Mouse (Mus musculus) liver, embryonic 13.5 days (tissue): ENCODE measurements around the gene Baiap2. TPM values are rescaled to one million over a fixed set of nuclear protein-coding genes. Genes with fewer than 3 reads are reported as not detected.

Experiments
- ATAC-seq: fragments of 200-750 bp; cut with Nextera tagmentation; 2 replicates; pipeline ENCODE4 v1.8.0; 2017; ENCODE audit warnings: low read depth, mild to moderate bottlenecking, moderate number of reproducible peaks, moderate library complexity
- DNase-seq: peaks from one replicate; pipeline ENCODE4 v3.0.0; 2022
- H3K27ac ChIP-seq: fragments of 300-500 bp; sonication (generic); 2 replicates; pipeline ENCODE4 v1.5.1; 2015; ENCODE audit warnings: moderate library complexity, mild to moderate bottlenecking, inconsistent platforms
- H3K27me3 ChIP-seq: fragments of 300-500 bp; sonication (generic); 2 replicates; pipeline ENCODE4 v1.6.1; 2015; ENCODE audit warnings: mild to moderate bottlenecking, inconsistent platforms
- H3K36me3 ChIP-seq: fragments of 300-500 bp; sonication (generic); 2 replicates; pipeline ENCODE4 v1.6.1; 2015; ENCODE audit warnings: mild to moderate bottlenecking, inconsistent platforms
- H3K4me1 ChIP-seq: fragments of 300-500 bp; sonication (generic); replicated peaks from 2 replicates; pipeline ENCODE4 v1.6.1; 2015; ENCODE audit warnings: inconsistent platforms
- H3K4me2 ChIP-seq: fragments of 300-500 bp; sonication (generic); 2 replicates; pipeline ENCODE4 v1.6.1; 2015; ENCODE audit warnings: inconsistent platforms, mild to moderate bottlenecking, moderate library complexity
- H3K4me3 ChIP-seq: fragments of 300-500 bp; sonication (generic); replicated peaks from 2 replicates; pipeline ENCODE4 v1.5.1; 2015; ENCODE audit warnings: mild to moderate bottlenecking, inconsistent platforms
- H3K9ac ChIP-seq: fragments of 300-500 bp; sonication (generic); 2 replicates; pipeline ENCODE4 v1.6.1; 2015; ENCODE audit warnings: mild to moderate bottlenecking, inconsistent platforms
- H3K9me3 ChIP-seq: fragments of 300-500 bp; sonication (generic); replicated peaks from 2 replicates; pipeline ENCODE4 v1.6.1; 2016; ENCODE audit warnings: inconsistent platforms
- WGBS: fragments of 180-500 bp; shearing (Covaris S2); methylation state at CpG from one replicate; pipeline ENCODE4 v1.1.7; 2015; ENCODE audit not compliant: insufficient replicate concordance; 5-methylcytosine and 5-hydroxymethylcytosine counted together
- polyA plus RNA-seq: library from polyadenylated mRNA; unstranded; fragments of >200 nt; fragmentation: Nextera tagmentation; extraction: Ambion mirVana; gene quantifications from 2 replicates; pipeline ENCODE4 v1.2.1, GENCODE M21; 2015

Gene Baiap2
- polyA plus RNA-seq, 1 experiment from 2014 or later, result 5.1 TPM

DNA sequence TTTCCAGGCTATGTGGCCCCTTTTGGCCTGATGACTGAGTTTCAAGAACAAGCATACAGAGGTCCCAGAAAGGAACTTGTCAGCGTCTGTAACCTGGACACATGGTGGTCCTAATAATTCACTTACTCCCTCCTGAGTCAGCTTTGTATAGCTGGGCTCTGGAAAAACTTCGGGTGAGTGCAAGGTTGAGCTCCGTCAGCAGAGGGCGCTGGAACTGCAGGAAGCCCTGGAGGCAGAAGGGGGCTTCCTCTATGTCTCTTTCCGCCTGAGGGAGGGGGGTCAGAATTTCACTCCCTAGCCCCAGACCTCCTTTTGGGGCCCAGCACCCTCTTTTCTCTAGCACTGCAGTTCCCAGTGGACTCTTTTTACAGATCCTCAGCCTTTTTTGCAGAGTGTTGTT, 33.1 kb upstream of the Baiap2 start:
- no peak overlapping the region for H3K4me3 ChIP-seq
- peaks cover 4% of the 10 kb centered on the region; the same call in 1 of the 2 replicates for H3K27me3 ChIP-seq
- DNase-seq, result peak; percentile 41
- no peak overlapping the region for H3K9ac ChIP-seq
- no peak for ATAC-seq
- H3K4me2 ChIP-seq, result peak overlapping the region; percentile 21; the same call in 1 of the 2 replicates
- H3K9me3 ChIP-seq, result no peaks in the 10 kb centered on the region
- no peak overlapping the region for H3K27ac ChIP-seq
- H3K36me3 ChIP-seq, result no peaks in the 10 kb centered on the region
- H3K4me1 ChIP-seq, result peaks cover 27% of the 10 kb centered on the region
- under 1% methylated on average over 5 of the region's 5 CpGs for WGBS

GRCm38 (mm10) chr11:119912845-119913244, 29.7 kb upstream of the Baiap2 start:
- H3K9ac ChIP-seq, result peak overlapping the region; percentile 88
- whole genome bisulfite sequencing, result 30% methylated on average over 7 of the region's 7 CpGs
- H3K4me1 ChIP-seq, result peaks cover 49% of the 10 kb centered on the region
- ATAC-seq, result no peak
- H3K4me2 ChIP-seq, result peak overlapping the region; percentile 93
- no peak for DNase-seq
- no peaks in the 10 kb centered on the region for H3K27me3 ChIP-seq
- H3K9me3 ChIP-seq, result no peaks in the 10 kb centered on the region
- 0 out of 2 replicates have a peak overlapping the region, but pooled peaks have one; percentile 67 for H3K27ac ChIP-seq
- peaks cover 23% of the 10 kb centered on the region for H3K36me3 ChIP-seq
- peak overlapping the region; percentile 87 for H3K4me3 ChIP-seq

DNA sequence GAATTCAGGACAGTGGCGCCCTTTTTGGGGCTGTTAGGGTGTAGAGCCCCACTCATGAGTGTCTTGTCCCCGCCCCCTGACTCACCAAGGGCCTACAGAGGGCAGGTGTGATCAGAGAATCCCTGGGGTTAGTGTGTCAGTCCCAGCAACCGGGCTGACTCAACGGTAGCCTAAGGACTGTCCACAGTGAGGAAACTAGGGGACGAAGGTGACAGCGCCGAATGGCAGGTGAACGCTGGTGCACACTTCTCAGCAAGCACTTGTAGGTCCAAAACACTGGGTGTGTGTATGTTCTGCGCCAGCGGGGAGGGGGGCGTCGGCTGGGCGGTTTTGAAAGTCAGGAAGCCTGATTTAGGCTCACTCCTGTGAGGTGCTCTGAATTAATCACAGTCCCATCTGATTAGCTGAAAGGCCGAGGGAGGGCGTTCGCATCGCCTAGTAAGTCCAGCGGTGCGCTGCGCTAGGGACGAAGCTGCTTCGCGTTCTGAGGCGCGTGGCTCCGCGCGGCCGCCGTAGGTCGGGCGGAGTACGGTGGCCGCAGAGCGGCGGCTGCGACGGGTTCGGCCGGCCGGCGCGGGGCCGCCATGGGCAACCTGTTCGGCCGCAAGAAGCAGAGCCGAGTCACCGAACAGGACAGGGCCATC, 29.1 kb upstream of the Baiap2 start, which contains the start of gene Chmp6:
Gene Chmp6, plus strand, starts transcription at position 151 of the 644 bp plus-strand sequence.
- Histone ChIP-seq H3K27ac (peak within 1 kb of the TSS; percentile 67), H3K27me3 (no peaks in the 10 kb centered on the region), H3K4me3 (peak within 1 kb of the TSS; percentile 87), H3K9ac (peak within 1 kb of the TSS; percentile 88), H3K9me3 (no peaks in the 10 kb centered on the region), H3K4me1 (peaks cover 49% of the 10 kb centered on the region), H3K4me2 (peak within 1 kb of the TSS; percentile 93), H3K36me3 (peaks cover 29% of the 10 kb centered on the region)
- DNase-seq, result peak; percentile 72
- 1% methylated on average over 48 of the region's 48 CpGs for WGBS
- peak; percentile 69 for ATAC-seq

DNA sequence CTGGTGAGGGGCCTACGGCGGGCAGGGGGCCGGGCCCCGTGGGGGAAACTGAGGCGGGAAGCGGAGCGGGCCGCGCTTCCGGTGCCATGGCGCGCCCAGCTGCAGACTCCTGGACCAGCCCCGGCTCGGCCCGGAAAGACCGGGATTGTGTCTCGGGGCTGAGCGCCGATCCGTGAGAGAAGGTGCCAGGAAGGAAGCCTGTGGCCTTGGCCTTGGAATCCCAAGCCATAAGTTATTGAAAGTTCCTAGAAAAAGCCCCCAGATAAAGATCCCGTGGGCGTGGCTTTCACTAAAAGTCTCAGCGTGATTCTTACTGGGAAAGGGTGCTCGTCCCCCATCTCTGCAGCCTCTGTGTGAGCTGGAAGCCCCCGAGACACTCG, 28.6 kb upstream of the Baiap2 start:
- no peak for DNase-seq
- peak overlapping the region; percentile 87 for H3K4me3 ChIP-seq
- no peaks in the 10 kb centered on the region for H3K9me3 ChIP-seq
- ATAC-seq, result peak; percentile 47
- H3K4me2 ChIP-seq, result peak overlapping the region; percentile 93
- peak overlapping the region; percentile 67 for H3K27ac ChIP-seq
- H3K27me3 ChIP-seq, result no peaks in the 10 kb centered on the region
- peak overlapping the region; percentile 88 for H3K9ac ChIP-seq
- under 1% methylated on average over 26 of the region's 26 CpGs for WGBS
- H3K4me1 ChIP-seq, result peaks cover 48% of the 10 kb centered on the region
- H3K36me3 ChIP-seq, result peaks cover 34% of the 10 kb centered on the region

- H3K4me2 ChIP-seq, result peak overlapping the region; percentile 93
- DNase-seq, result no peak
- no peaks in the 10 kb centered on the region for H3K9me3 ChIP-seq
- WGBS, result 20% methylated on average over 4 of the region's 4 CpGs
- H3K36me3 ChIP-seq, result peaks cover 38% of the 10 kb centered on the region
- ATAC-seq, result no peak
- peak overlapping the region; percentile 88 for H3K9ac ChIP-seq
- no peaks in the 10 kb centered on the region for H3K27me3 ChIP-seq
- peak overlapping the region; percentile 87 for H3K4me3 ChIP-seq
- H3K27ac ChIP-seq, result peak overlapping the region; percentile 67
- peaks cover 44% of the 10 kb centered on the region for H3K4me1 ChIP-seq
Measured at GRCm38 (mm10) chr11:119914381-119914780, 28.2 kb upstream of the Baiap2 start.

GRCm38 (mm10) chr11:119915666-119916065, 26.9 kb upstream of the Baiap2 start:
- H3K4me1 ChIP-seq, result peaks cover 36% of the 10 kb centered on the region
- ATAC-seq (no peak), DNase-seq (no peak)
- WGBS, result 77% methylated on average over 9 of the region's 9 CpGs
- H3K4me3 ChIP-seq, result 0 out of 2 replicates have a peak overlapping the region, but pooled peaks have one; percentile 87
- no peaks in the 10 kb centered on the region for H3K9me3 ChIP-seq
- peaks cover 42% of the 10 kb centered on the region for H3K36me3 ChIP-seq
- H3K9ac ChIP-seq, result 0 out of 2 replicates have a peak overlapping the region, but pooled peaks have one; percentile 8
- H3K27me3 ChIP-seq, result no peaks in the 10 kb centered on the region
- H3K27ac ChIP-seq, result peak overlapping the region; percentile 23; the same call in 1 of the 2 replicates
- H3K4me2 ChIP-seq, result peak overlapping the region; percentile 93

GRCm38 (mm10) chr11:119916102-119916790, 26.3 kb upstream of the Baiap2 start:
- Histone ChIP-seq H3K4me3 (no peak overlapping the region), H3K4me1 (peaks cover 36% of the 10 kb centered on the region), H3K9ac (no peak overlapping the region), H3K36me3 (peaks cover 42% of the 10 kb centered on the region), H3K27me3 (no peaks in the 10 kb centered on the region), H3K9me3 (no peaks in the 10 kb centered on the region), H3K4me2 (peak overlapping the region; percentile 93), H3K27ac (peak overlapping the region; percentile 23; the same call in 1 of the 2 replicates)
- ATAC-seq (no peak), DNase-seq (no peak)
- WGBS, result 77% methylated on average over 15 of the region's 15 CpGs

DNA sequence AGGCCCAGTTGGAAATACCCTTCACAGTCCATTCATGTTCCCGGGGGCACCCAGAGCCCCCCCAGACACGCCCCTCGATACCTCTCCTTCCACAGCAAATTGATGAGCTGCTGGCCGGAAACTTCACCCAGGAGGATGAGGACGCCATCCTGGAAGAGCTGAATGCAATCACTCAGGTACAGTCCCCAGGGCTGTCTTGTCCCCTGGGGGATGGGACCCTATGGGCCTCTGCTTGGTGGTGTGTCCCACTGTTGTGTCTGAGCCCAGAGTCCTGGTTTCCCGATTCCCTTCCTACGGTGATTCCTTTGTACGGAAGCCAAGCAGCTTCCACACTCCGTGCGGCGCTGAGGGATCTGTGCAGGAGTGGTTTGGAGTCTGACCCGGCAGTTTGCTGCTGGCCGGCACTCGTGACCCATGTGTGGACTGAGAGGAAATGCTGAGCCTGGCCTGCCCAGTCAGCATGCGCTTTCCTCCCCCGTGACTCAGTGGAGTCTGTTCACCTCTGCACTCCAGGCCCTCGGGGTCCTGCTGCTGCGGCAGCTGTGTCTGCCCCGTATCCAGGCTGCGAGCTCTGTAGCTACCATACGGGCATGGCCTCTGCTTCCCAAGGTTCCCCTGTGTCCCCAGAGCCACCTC, 25.6 kb upstream of the Baiap2 start:
- H3K4me2 ChIP-seq, result peak overlapping the region; percentile 21; the same call in 1 of the 2 replicates
- peaks cover 41% of the 10 kb centered on the region for H3K4me1 ChIP-seq

GRCm38 (mm10) chr11:119918521-119918920, 24.0 kb upstream of the Baiap2 start:
- H3K4me1 ChIP-seq, result peaks cover 35% of the 10 kb centered on the region
- no peak overlapping the region for H3K27ac ChIP-seq
- no peak for DNase-seq

More for the DNA sequence above, 25.6 kb upstream of the Baiap2 start:
- ATAC-seq (no peak), DNase-seq (no peak)
- Histone ChIP-seq H3K9me3 (no peaks in the 10 kb centered on the region), H3K27ac (no peak overlapping the region), H3K4me3 (no peak overlapping the region), H3K27me3 (no peaks in the 10 kb centered on the region), H3K36me3 (peaks cover 42% of the 10 kb centered on the region), H3K9ac (no peak overlapping the region)
- WGBS, result 84% methylated on average over 21 of the region's 21 CpGs

DNA sequence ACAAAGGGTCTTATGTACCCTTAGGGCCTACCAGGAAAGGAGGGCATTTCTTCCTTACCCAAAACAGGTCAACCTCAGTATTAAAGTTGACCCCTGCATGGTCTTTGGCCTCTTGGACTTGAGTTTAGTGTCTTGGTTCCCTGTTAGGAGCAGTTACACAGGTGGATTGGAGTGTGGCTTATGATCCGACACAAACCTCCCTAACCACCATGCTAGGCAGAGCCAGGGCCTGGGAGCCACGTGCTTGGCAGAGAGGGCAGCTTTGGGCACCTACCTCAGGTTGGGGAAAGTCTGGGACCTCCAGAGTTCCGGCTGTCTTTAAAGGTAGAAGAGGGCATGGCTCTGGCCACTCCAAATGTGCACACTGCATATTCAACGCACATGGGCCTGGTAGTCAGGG, 23.1 kb upstream of the Baiap2 start:
- no peak for ATAC-seq
- WGBS, result 86% methylated on average over 4 of the region's 4 CpGs

More at GRCm38 (mm10) chr11:119918521-119918920, 24.0 kb upstream of the Baiap2 start:
- 72% methylated on average over 7 of the region's 7 CpGs for WGBS
- Histone ChIP-seq H3K4me3 (no peak overlapping the region), H3K4me2 (no peak overlapping the region), H3K27me3 (no peaks in the 10 kb centered on the region), H3K9ac (no peak overlapping the region), H3K9me3 (no peaks in the 10 kb centered on the region), H3K36me3 (peaks cover 42% of the 10 kb centered on the region)
- ATAC-seq, result no peak

DNA sequence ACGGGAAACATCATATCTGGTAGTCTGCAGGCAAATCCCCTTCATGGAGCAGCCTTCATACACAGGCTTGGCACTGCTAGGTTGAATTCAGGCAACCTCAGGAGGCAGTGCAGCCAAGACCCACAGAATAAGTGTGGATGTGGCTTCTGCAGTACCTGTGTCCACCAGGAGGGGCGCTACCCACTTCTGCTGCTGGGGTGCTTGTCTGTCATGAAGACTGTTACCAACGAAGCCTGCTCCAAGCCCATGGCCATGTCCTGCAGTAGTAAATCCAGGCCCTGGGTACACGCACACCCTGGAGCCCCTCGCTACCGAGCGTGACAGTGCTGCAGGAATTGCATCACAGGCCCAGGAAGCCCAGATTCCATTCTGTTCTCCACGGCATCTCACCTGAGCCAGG, 22.7 kb upstream of the Baiap2 start:
- Histone ChIP-seq H3K36me3 (peaks cover 42% of the 10 kb centered on the region), H3K4me2 (no peak overlapping the region), H3K4me3 (no peak overlapping the region), H3K9ac (no peak overlapping the region), H3K27me3 (no peaks in the 10 kb centered on the region), H3K27ac (no peak overlapping the region), H3K4me1 (peaks cover 29% of the 10 kb centered on the region), H3K9me3 (no peaks in the 10 kb centered on the region)
- DNase-seq, result peak; percentile 54
- WGBS, result 55% methylated on average over 8 of the region's 8 CpGs
- no peak for ATAC-seq

More for the DNA sequence above, 23.1 kb upstream of the Baiap2 start:
- Histone ChIP-seq H3K36me3 (peaks cover 42% of the 10 kb centered on the region), H3K4me2 (no peak overlapping the region), H3K27ac (no peak overlapping the region), H3K9ac (no peak overlapping the region), H3K27me3 (no peaks in the 10 kb centered on the region), H3K4me3 (no peak overlapping the region), H3K9me3 (no peaks in the 10 kb centered on the region), H3K4me1 (peaks cover 30% of the 10 kb centered on the region)
- no peak for DNase-seq
